Mouse (Mus musculus) stomach, embryonic 14.5 days (tissue): ENCODE measurements at regions not wholly inside any gene's neighbourhood (a gene's known extent, or its start where the extent isn't known, plus 50 kb on each side); places are given as distances from the start of the nearest gene placed in this dataset.

Experiments used
- ATAC-seq: fragments of 200-750 bp; cut with Nextera tagmentation; 2 replicates; pipeline ENCODE4 v1.8.0; 2017; ENCODE audit warnings: low read depth, moderate TSS enrichment; ENCODE audit not compliant: insufficient number of reproducible peaks, insufficient read depth, low FRiP score
- H3K27ac ChIP-seq: fragments of 300-500 bp; sonication (generic); 2 replicates; pipeline ENCODE4 v1.5.1; 2014; ENCODE audit warnings: mild to moderate bottlenecking, low read length, moderate library complexity, mixed read lengths
- H3K27me3 ChIP-seq: fragments of 300-500 bp; sonication (generic); 2 replicates; pipeline ENCODE4 v1.6.1; 2014; ENCODE audit warnings: low read length, control low read depth, mixed read lengths; ENCODE audit not compliant: control insufficient read depth, insufficient read depth
- H3K36me3 ChIP-seq: fragments of 300-500 bp; sonication (generic); 2 replicates; pipeline ENCODE4 v1.6.1; 2014; ENCODE audit warnings: mild to moderate bottlenecking, control low read depth, low read length, moderate library complexity, mixed read lengths; ENCODE audit not compliant: control insufficient read depth, insufficient read depth
- H3K4me1 ChIP-seq: fragments of 300-500 bp; sonication (generic); 2 replicates; pipeline ENCODE4 v1.6.1; 2014; ENCODE audit warnings: low read length, control low read depth, mixed read lengths; ENCODE audit not compliant: control insufficient read depth, insufficient read depth
- H3K4me2 ChIP-seq: fragments of 300-500 bp; sonication (generic); replicated peaks from 2 replicates; pipeline ENCODE4 v1.6.1; 2014; ENCODE audit warnings: low read depth, low read length, control low read depth
- H3K4me3 ChIP-seq: fragments of 300-500 bp; sonication (generic); 2 replicates; pipeline ENCODE4 v1.5.1; 2014; ENCODE audit warnings: low read depth, low read length, control low read depth
- H3K9ac ChIP-seq: fragments of 300-500 bp; sonication (generic); replicated peaks from 2 replicates; pipeline ENCODE4 v1.6.1; 2014; ENCODE audit warnings: low read depth, mild to moderate bottlenecking, control low read depth, low read length, moderate library complexity, mixed read lengths
- H3K9me3 ChIP-seq: fragments of 300-500 bp; sonication (generic); 2 replicates; pipeline ENCODE4 v1.6.1; 2016; ENCODE audit warnings: low read depth, low read length, control low read depth; ENCODE audit not compliant: control insufficient read depth
- WGBS: fragments of 180-500 bp; shearing (Covaris S2); extraction: QIAGEN DNeasy Blood & Tissue Kit; methylation state at CpG from one replicate; pipeline ENCODE4 v1.1.7; 2014; 5-methylcytosine and 5-hydroxymethylcytosine counted together

- Histone ChIP-seq H3K9ac (no peak overlapping the region), H3K4me3 (no peak overlapping the region), H3K27me3 (no peaks in the 10 kb centered on the region), H3K4me2 (no peak overlapping the region), H3K4me1 (no peaks in the 10 kb centered on the region), H3K27ac (no peak overlapping the region), H3K36me3 (no peaks in the 10 kb centered on the region), H3K9me3 (no peaks in the 10 kb centered on the region)
- ATAC-seq: no peak
- 93% methylated on average over 7 of the region's 7 CpGs for WGBS
These were observed 82.2 kb downstream of the Rap2a start for GRCm38 (mm10) chr14:120560416-120560815.

GRCm38 (mm10) chr14:120560987-120561386 lies 82.7 kb downstream of the Rap2a start:
- no peak for ATAC-seq
- no peak overlapping the region for H3K27ac ChIP-seq
- no peaks in the 10 kb centered on the region for H3K27me3 ChIP-seq
- no peak overlapping the region for H3K4me2 ChIP-seq
- no peaks in the 10 kb centered on the region for H3K9me3 ChIP-seq
- WGBS: 94% methylated on average over 2 of the region's 2 CpGs
- no peak overlapping the region for H3K9ac ChIP-seq
- H3K36me3 ChIP-seq: no peaks in the 10 kb centered on the region
- H3K4me3 ChIP-seq: no peak overlapping the region
- no peaks in the 10 kb centered on the region for H3K4me1 ChIP-seq

DNA sequence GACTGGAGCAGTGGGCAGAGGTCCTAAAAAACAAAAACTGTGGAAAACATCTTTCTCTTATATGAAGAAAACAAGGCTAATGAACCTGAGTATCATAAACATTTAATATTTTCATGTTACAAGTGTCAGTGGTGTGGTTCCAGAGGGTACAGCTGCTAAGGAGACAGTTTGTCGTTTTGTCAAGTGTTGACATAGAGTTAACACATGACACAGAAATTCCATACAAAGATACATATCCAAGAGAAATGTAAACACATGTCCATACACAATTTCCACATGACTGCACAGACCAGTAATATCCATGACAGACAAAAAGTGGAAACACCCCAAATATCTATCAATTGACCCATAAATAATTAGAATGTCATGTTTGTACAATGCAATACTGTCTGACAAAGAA lies 88.7 kb downstream of the Rap2a start:
- H3K9ac ChIP-seq: no peak overlapping the region
- no peaks in the 10 kb centered on the region for H3K36me3 ChIP-seq
- ATAC-seq: no peak
- WGBS: 69% methylated on average over 1 of the region's 1 CpGs
- H3K4me3 ChIP-seq: no peak overlapping the region
- no peaks in the 10 kb centered on the region for H3K9me3 ChIP-seq
- H3K4me2 ChIP-seq: no peak overlapping the region
- H3K4me1 ChIP-seq: no peaks in the 10 kb centered on the region
- H3K27ac ChIP-seq: no peak overlapping the region
- no peaks in the 10 kb centered on the region for H3K27me3 ChIP-seq

DNA sequence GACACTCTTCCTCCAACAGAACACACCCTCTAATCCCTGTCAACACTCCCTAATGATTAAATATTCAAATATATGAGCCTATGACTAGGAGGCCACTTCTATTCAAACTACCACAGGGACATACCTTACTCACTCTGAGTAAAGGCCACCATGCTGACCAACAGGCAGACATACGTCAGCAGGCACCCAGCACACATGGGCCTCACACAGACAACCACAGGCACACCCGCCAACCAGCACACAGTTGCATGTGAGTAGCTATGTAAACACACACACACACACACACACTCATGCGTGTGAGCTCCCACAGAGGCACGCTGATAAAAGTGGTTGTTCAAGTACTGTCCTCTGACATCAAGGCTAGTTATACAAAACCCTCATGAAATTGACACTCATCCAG lies 89.8 kb downstream of the Rap2a start:
- Histone ChIP-seq H3K4me1 (no peaks in the 10 kb centered on the region), H3K27ac (no peak overlapping the region), H3K36me3 (no peaks in the 10 kb centered on the region), H3K9ac (no peak overlapping the region), H3K9me3 (no peaks in the 10 kb centered on the region), H3K27me3 (no peaks in the 10 kb centered on the region), H3K4me3 (no peak overlapping the region), H3K4me2 (no peak overlapping the region)
- 69% methylated on average over 4 of the region's 4 CpGs for WGBS
- ATAC-seq: no peak

GRCm38 (mm10) chr14:120572238-120572637 lies 94.0 kb downstream of the Rap2a start:
- Histone ChIP-seq H3K4me1 (no peaks in the 10 kb centered on the region), H3K4me3 (no peak overlapping the region), H3K27me3 (no peaks in the 10 kb centered on the region), H3K9me3 (no peaks in the 10 kb centered on the region), H3K36me3 (no peaks in the 10 kb centered on the region), H3K4me2 (no peak overlapping the region), H3K9ac (no peak overlapping the region), H3K27ac (no peak overlapping the region)
- ATAC-seq: no peak
- WGBS: 77% methylated on average over 10 of the region's 10 CpGs

DNA sequence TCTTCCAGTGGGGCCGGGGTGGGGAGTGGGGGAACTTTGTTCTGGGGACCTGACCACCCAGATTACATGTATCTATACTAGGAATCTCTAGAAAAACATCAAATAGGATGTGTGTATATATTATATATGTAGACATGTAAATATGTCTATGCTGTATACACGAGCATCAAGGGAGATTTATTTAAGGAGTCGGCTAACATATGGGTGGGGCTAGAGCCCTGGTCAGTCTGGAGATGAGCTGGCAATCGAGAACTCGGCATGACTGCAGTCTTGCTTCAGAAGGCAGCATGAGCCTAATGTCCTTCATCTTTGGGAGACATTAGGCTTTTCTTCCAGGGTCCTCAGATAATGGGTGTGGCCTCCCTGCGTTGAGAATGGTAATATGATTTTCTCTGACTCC lies 97.0 kb downstream of the Rap2a start:
- no peak overlapping the region for H3K4me3 ChIP-seq
- no peaks in the 10 kb centered on the region for H3K4me1 ChIP-seq
- H3K4me2 ChIP-seq: no peak overlapping the region
- no peaks in the 10 kb centered on the region for H3K36me3 ChIP-seq
- H3K9ac ChIP-seq: no peak overlapping the region
- 37% methylated on average over 6 of the region's 6 CpGs for WGBS
- no peak overlapping the region for H3K27ac ChIP-seq
- H3K9me3 ChIP-seq: no peaks in the 10 kb centered on the region
- H3K27me3 ChIP-seq: no peaks in the 10 kb centered on the region
- ATAC-seq: no peak

- H3K9me3 ChIP-seq: no peaks in the 10 kb centered on the region
- no peak overlapping the region for H3K4me3 ChIP-seq
- no peak overlapping the region for H3K27ac ChIP-seq
- no peak overlapping the region for H3K4me2 ChIP-seq
- no peak overlapping the region for H3K9ac ChIP-seq
- ATAC-seq: no peak
- H3K4me1 ChIP-seq: no peaks in the 10 kb centered on the region
- H3K36me3 ChIP-seq: no peaks in the 10 kb centered on the region
- H3K27me3 ChIP-seq: no peaks in the 10 kb centered on the region
- 82% methylated on average over 11 of the region's 11 CpGs for WGBS
These were observed 100.3 kb downstream of the Rap2a start for GRCm38 (mm10) chr14:120578352-120579080.

GRCm38 (mm10) chr14:120583807-120584206 lies 105.6 kb downstream of the Rap2a start:
- H3K4me3 ChIP-seq: no peak overlapping the region
- H3K9ac ChIP-seq: no peak overlapping the region
- H3K4me1 ChIP-seq: no peaks in the 10 kb centered on the region
- H3K27ac ChIP-seq: no peak overlapping the region
- H3K9me3 ChIP-seq: no peaks in the 10 kb centered on the region
- H3K4me2 ChIP-seq: no peak overlapping the region
- H3K27me3 ChIP-seq: no peaks in the 10 kb centered on the region
- ATAC-seq: no peak
- 86% methylated on average over 3 of the region's 3 CpGs for WGBS
- H3K36me3 ChIP-seq: no peaks in the 10 kb centered on the region

- no peak for ATAC-seq
- 78% methylated on average over 2 of the region's 2 CpGs for WGBS
- H3K9me3 ChIP-seq: no peaks in the 10 kb centered on the region
- no peaks in the 10 kb centered on the region for H3K27me3 ChIP-seq
- H3K4me1 ChIP-seq: no peaks in the 10 kb centered on the region
- H3K36me3 ChIP-seq: no peaks in the 10 kb centered on the region
- no peak overlapping the region for H3K9ac ChIP-seq
- no peak overlapping the region for H3K4me3 ChIP-seq
- H3K4me2 ChIP-seq: no peak overlapping the region
- H3K27ac ChIP-seq: no peak overlapping the region
These were observed 113.9 kb downstream of the Rap2a start for GRCm38 (mm10) chr14:120592191-120592590.
